22 mouse cellular contexts compared by ENCODE assay signal in genomic region chr10:7837446-7837845, GRCm38 (mm10). TPM values are rescaled to one million over a fixed set of nuclear protein-coding genes. Genes with fewer than 3 reads are reported as not detected.
DNase-seq lines count a peak whose midpoint lies in the region; ATAC-seq and TF ChIP-seq lines count a peak whose summit lies in the region.
"Had no signal": no experiment of that assay in that cellular context is flagged by ENCODE, and none has a peak within 500 bp of the region (broad histone marks: within the 10 kb centered on the region; RNA-seq: fewer than 3 reads in every experiment).

No protein-coding gene starts in this region.

- TF ChIP-seq EP300 in liver, postnatal 0 days (IDR thresholded peaks at IDR 0.05; ENCODE audit: low read depth): no peak

- H3K9me3 ChIP-seq in liver, postnatal 0 days (ENCODE audit: low read length): no peaks in the 10 kb centered on the region
- H3K9me3 ChIP-seq: G1E had no signal

- no peaks in the 10 kb centered on the region for H3K27me3 ChIP-seq in liver, postnatal 0 days (ENCODE audit: insufficient read depth, low read length)
- H3K27me3 ChIP-seq in small intestine, adult 2 months (ENCODE audit: control insufficient read depth, insufficient read depth, low read length): no peaks in the 10 kb centered on the region
- H3K27me3 ChIP-seq: CH12.LX, Patski had no signal

- peaks cover 32% of the 10 kb centered on the region for H3K4me1 ChIP-seq in liver, postnatal 0 days (ENCODE audit: insufficient read depth)
- H3K4me1 ChIP-seq in small intestine, adult 2 months (ENCODE audit: control insufficient read depth, insufficient read depth, insufficient read length, low read length): peaks cover 44% of the 10 kb centered on the region

- H3K36me3 ChIP-seq in liver, postnatal 0 days (replicated peaks; ENCODE audit: insufficient read depth, low read length): 0 out of 2 replicates have a peak, but pooled peaks cover 2% of the 10 kb centered on the region
- H3K36me3 ChIP-seq in small intestine, adult 2 months (ENCODE audit: control insufficient read depth, insufficient read depth, low read length): peaks cover 2% of the 10 kb centered on the region; the same call in 1 of the 2 replicates
- H3K36me3 ChIP-seq: G1E had no signal

- DNase-seq in heart, adult 11 months: peak; percentile 57
- no peak for DNase-seq in heart, adult 9 months (ENCODE audit: low spot score in 2 of 2)
- DNase-seq in liver, postnatal 0 days: peak; percentile 5
- no peak for DNase-seq in liver
- DNase-seq in induced T-regulatory cell, adult 2 months (ENCODE audit: low read depth): peak; percentile 54
- DNase-seq in lung, postnatal 36 days: no peak
- no peak for DNase-seq in frontal cortex, postnatal 14 days (ENCODE audit: low spot score in 2 of 2)
- DNase-seq: adrenal gland, adult 2 months; adrenal gland, adult 8-10 months; adrenal gland, postnatal 10 days; adrenal gland, postnatal 14 days; adrenal gland, postnatal 25 days; adrenal gland, postnatal 36 days; B cell, adult 2 months; cerebellum, adult 11 months; cerebellum, adult 11-12 months had no signal

- no peak overlapping the region for H3K4me3 ChIP-seq in liver, postnatal 0 days (ENCODE audit: low read depth, low read length)
- no peak overlapping the region for H3K4me3 ChIP-seq in small intestine, adult 2 months (ENCODE audit: low read depth, low read length)

- TF ChIP-seq POLR2A in small intestine, adult 2 months (IDR thresholded peaks at IDR 0.05; ENCODE audit: low read depth, low read length): no peak

- no peak overlapping the region for H3K4me2 ChIP-seq in liver, postnatal 0 days (ENCODE audit: low read depth, low read length)

- H3K9ac ChIP-seq in liver, postnatal 0 days (replicated peaks): no peak overlapping the region

- H3K27ac ChIP-seq in liver, postnatal 0 days (ENCODE audit: low read depth): no peak overlapping the region
- peak overlapping the region; percentile 69 for H3K27ac ChIP-seq in small intestine, adult 2 months (ENCODE audit: insufficient read depth, low read depth, low read length)

- TF ChIP-seq CTCF in liver, postnatal 0 days (IDR thresholded peaks at IDR 0.05; ENCODE audit: low read depth): no peak
- TF ChIP-seq CTCF in small intestine, adult 2 months (IDR thresholded peaks at IDR 0.05; ENCODE audit: extremely low read depth, insufficient read length, insufficient replicate concordance, low read depth, low read length): no peak

- no peak for ATAC-seq in liver, postnatal 0 days
- ATAC-seq: activated CD4-positive, CD25-positive, alpha-beta regulatory T cell, adult 4 months; Patski had no signal

- WGBS in liver, postnatal 0 days (ENCODE audit: insufficient replicate concordance): 87% methylated on average over 8 of the region's 8 CpGs
- WGBS in small intestine, adult 2 months: 90% methylated on average over 8 of the region's 8 CpGs

RNA-seq across cellular contexts. Expression of gene Zc3h12d, which starts 5.2 kb away (rescaled TPM):
- polyA plus RNA-seq in liver, postnatal 0 days (2015; fragmentation: Nextera tagmentation; extraction: Ambion mirVana): 0.70 and 0.82 TPM in 2 replicates
- polyA plus RNA-seq in small intestine, adult 2 months (2012; rRNA removed): 4.0 and 12.8 TPM in 2 replicates
- polyA plus RNA-seq: C2C12, G1E, Patski had no signal

RNA-seq across cellular contexts. Expression of gene Ppil4, which starts 44.8 kb away (rescaled TPM):
- polyA plus RNA-seq in liver, postnatal 0 days (2015; fragmentation: Nextera tagmentation; extraction: Ambion mirVana): 14.1 and 14.2 TPM in 2 replicates
- 1.7 and 3.3 TPM in 2 replicates for polyA plus RNA-seq in small intestine, adult 2 months (2012; rRNA removed)

RNA-seq across cellular contexts. Expression of gene Ginm1, which starts 44.8 kb away (rescaled TPM):
- 78.9 and 80.8 TPM in 2 replicates for polyA plus RNA-seq in liver, postnatal 0 days (2015; fragmentation: Nextera tagmentation; extraction: Ambion mirVana)
- polyA plus RNA-seq in small intestine, adult 2 months (2012; rRNA removed): 5.0 and 11.6 TPM in 2 replicates

Comparison
In these comparisons a context has a peak if more than half of its experiments do, and no peak if none do; other contexts are left out.
1. DNase-seq: peak in heart, adult 11 months (single experiment), liver, postnatal 0 days (single experiment) and induced T-regulatory cell, adult 2 months (single experiment); none in heart, adult 9 months (0 of 2), liver (single experiment), lung, postnatal 36 days (single experiment) and frontal cortex, postnatal 14 days (0 of 2).